Mouse (Mus musculus) lung, postnatal 10 days (tissue): ENCODE results near the gene Wdfy4.

Source experiments
- DNase-seq: peaks from one replicate; pipeline ENCODE4 v3.0.0; 2021

Wdfy4 gene

GRCm38 (mm10) chr14:33185068-33185800 lies at the start of gene Wdfy4:
Wdfy4 (minus strand) TSS chr14:33185508.
- DNase-seq: peak; percentile 24

GRCm38 (mm10) chr14:33232048-33232447 lies 46.7 kb upstream of the Wdfy4 start:
- DNase-seq: no peak

- DNase-seq: no peak
Observed at GRCm38 (mm10) chr14:33231311-33231710, 46.0 kb upstream of the Wdfy4 start.

GRCm38 (mm10) chr14:33230672-33231071 lies 45.4 kb upstream of the Wdfy4 start:
- no peak for DNase-seq

- DNase-seq: no peak
Observed at GRCm38 (mm10) chr14:33225235-33225634, 39.9 kb upstream of the Wdfy4 start.

- DNase-seq: no peak
Observed at GRCm38 (mm10) chr14:33216343-33217208, 31.3 kb upstream of the Wdfy4 start.

- no peak for DNase-seq
Observed at GRCm38 (mm10) chr14:33215163-33215562, 29.9 kb upstream of the Wdfy4 start.

GRCm38 (mm10) chr14:33214767-33215128 lies 29.4 kb upstream of the Wdfy4 start:
- DNase-seq: no peak

GRCm38 (mm10) chr14:33213823-33214766 lies 28.8 kb upstream of the Wdfy4 start, which contains the start of gene Arhgap22:
Arhgap22 (plus strand) TSS chr14:33214026.
- peak; percentile 87 for DNase-seq

- DNase-seq: no peak
Observed at GRCm38 (mm10) chr14:33212958-33213309, 27.6 kb upstream of the Wdfy4 start.

- no peak for DNase-seq
Observed at GRCm38 (mm10) chr14:33212271-33212957, 27.1 kb upstream of the Wdfy4 start.

- DNase-seq: no peak
Observed at GRCm38 (mm10) chr14:33210806-33211205, 25.5 kb upstream of the Wdfy4 start.

GRCm38 (mm10) chr14:33208331-33208730 lies 23.0 kb upstream of the Wdfy4 start:
- no peak for DNase-seq

GRCm38 (mm10) chr14:33207011-33207410 lies 21.7 kb upstream of the Wdfy4 start:
- DNase-seq: peak; percentile 31

GRCm38 (mm10) chr14:33205280-33205965 lies 20.1 kb upstream of the Wdfy4 start:
- peak; percentile 19 for DNase-seq

- no peak for DNase-seq
Observed at GRCm38 (mm10) chr14:33203777-33204176, 18.5 kb upstream of the Wdfy4 start.

- DNase-seq: no peak
Observed at GRCm38 (mm10) chr14:33202885-33203284, 17.6 kb upstream of the Wdfy4 start.

GRCm38 (mm10) chr14:33202161-33202560 lies 16.9 kb upstream of the Wdfy4 start:
- no peak for DNase-seq

- no peak for DNase-seq
Observed at GRCm38 (mm10) chr14:33194241-33194640, 8.9 kb upstream of the Wdfy4 start.

GRCm38 (mm10) chr14:33193762-33194161 lies 8.5 kb upstream of the Wdfy4 start:
- no peak for DNase-seq

GRCm38 (mm10) chr14:33190646-33191045 lies 5.3 kb upstream of the Wdfy4 start:
- DNase-seq: no peak
